Mouse (Mus musculus): ENCODE results near the gene Pdpk1.

Gene Pdpk1

DNA sequence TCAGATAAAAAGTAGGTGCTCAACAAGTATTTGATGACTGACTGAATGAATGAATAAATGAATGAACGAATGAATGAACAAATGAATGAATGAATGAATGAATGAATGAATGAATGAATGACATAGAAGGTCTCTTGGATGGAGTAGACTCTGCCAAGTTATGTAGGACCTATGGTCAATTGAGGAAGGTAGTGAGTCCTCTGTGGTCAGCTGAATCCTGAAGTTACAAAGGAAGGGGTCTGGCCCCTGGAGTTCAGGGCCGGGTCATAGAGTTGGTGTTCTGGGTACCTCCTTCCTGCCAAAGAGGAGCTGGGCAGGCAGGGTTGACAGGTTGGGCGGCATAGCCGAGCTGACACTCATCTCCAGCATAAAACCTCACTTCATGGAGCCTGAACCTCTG, 112.9 kb downstream of the Pdpk1 start, which contains the start of gene Prss27:
TSS of gene Prss27 (plus strand) at position 301 of the 400 bp plus-strand sequence.
- no peak for DNase-seq (ENCODE audit: low spot score in 2 of 2)

- DNase-seq (ENCODE audit: low spot score in 2 of 2): no peak
Measured at GRCm38 (mm10) chr17:24037360-24037759, 113.4 kb downstream of the Pdpk1 start.

- no peak for DNase-seq (ENCODE audit: low spot score in 2 of 2)
Measured at GRCm38 (mm10) chr17:24036954-24037353, 113.8 kb downstream of the Pdpk1 start.

DNA sequence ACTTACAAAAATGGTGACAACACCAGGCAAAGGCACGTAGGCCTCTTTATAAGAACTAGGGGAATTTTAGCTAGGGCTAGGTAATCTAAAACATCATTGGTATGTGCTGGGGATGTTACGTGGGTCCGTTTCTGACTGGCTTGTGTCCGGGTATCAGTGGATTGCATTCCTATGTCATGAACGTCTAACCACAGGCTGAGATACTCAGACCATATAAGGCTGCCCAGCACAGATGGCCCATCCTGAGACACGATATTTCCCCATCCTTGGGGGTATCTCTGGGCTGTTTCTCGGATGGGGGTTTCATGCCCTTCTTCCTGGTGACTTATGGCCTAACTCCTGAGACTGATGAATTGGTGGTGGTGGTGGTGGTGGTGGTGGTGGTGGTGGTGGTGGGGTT, 115.6 kb downstream of the Pdpk1 start:
- no peak for DNase-seq (ENCODE audit: low spot score in 2 of 2)

GRCm38 (mm10) chr17:24030551-24030950, 120.2 kb downstream of the Pdpk1 start:
- DNase-seq (ENCODE audit: low spot score in 2 of 2): no peak

GRCm38 (mm10) chr17:24029477-24029876, 121.2 kb downstream of the Pdpk1 start:
- DNase-seq (ENCODE audit: low spot score in 2 of 2): no peak
